Comparison of ENCODE assay signal across 9 mouse cellular contexts in genomic region chr1:34388849-34389233, GRCm38 (mm10). TPM values are rescaled to one million over a fixed set of nuclear protein-coding genes. Genes with fewer than 3 reads are reported as not detected.
DNase-seq lines count a peak whose midpoint lies in the region; ATAC-seq and TF ChIP-seq lines count a peak whose summit lies in the region.
"Had no signal": no experiment of that assay in that cellular context is flagged by ENCODE, and none has a peak within 500 bp of the region (broad histone marks: within the 10 kb centered on the region; RNA-seq: fewer than 3 reads in every experiment).

No protein-coding gene starts in this region.

- no peaks in the 10 kb centered on the region for H3K27me3 ChIP-seq in hindbrain, postnatal 0 days (ENCODE audit: insufficient read depth, low read length)
- H3K27me3 ChIP-seq in hindbrain, embryonic 13.5 days, result no peaks in the 10 kb centered on the region
- H3K27me3 ChIP-seq in CH12.LX (replicated peaks), result no peaks in the 10 kb centered on the region
- no peaks in the 10 kb centered on the region for H3K27me3 ChIP-seq in embryonic facial prominence, embryonic 14.5 days (replicated peaks; ENCODE audit: control insufficient read depth, insufficient read depth, low read length)
- H3K27me3 ChIP-seq in midbrain, postnatal 0 days (ENCODE audit: insufficient read depth, low read length), result no peaks in the 10 kb centered on the region
- no peaks in the 10 kb centered on the region for H3K27me3 ChIP-seq in midbrain, embryonic 16.5 days (ENCODE audit: control insufficient read depth, insufficient read depth, low read depth, low read length)

- in situ Hi-C loops in CH12.LX (cut with MboI; ENCODE audit: low pct_ligation_motif_present, low pct_unique_long_range_greater_than_20kb, low sequenced_read_pairs), result no loop called here

- TF ChIP-seq EP300 in CH12.LX (IDR thresholded peaks at IDR 0.05; ENCODE audit: low read length), result no peak

- H3K4me3 ChIP-seq in hindbrain, postnatal 0 days (ENCODE audit: low read length), result no peak overlapping the region
- H3K4me3 ChIP-seq in hindbrain, embryonic 13.5 days, result no peak overlapping the region
- no peak overlapping the region for H3K4me3 ChIP-seq in CH12.LX (replicated peaks in 1 of 3; ENCODE audit: low read depth in 2 of 3, low read length in 2 of 3, poor library complexity in 1 of 3)
- no peak overlapping the region for H3K4me3 ChIP-seq in embryonic facial prominence, embryonic 14.5 days (ENCODE audit: low read depth, low read length)
- no peak overlapping the region for H3K4me3 ChIP-seq in midbrain, postnatal 0 days (ENCODE audit: low read depth, low read length)
- no peak overlapping the region for H3K4me3 ChIP-seq in midbrain, embryonic 16.5 days (ENCODE audit: low read depth, low read length)

- no peaks in the 10 kb centered on the region for H3K4me1 ChIP-seq in hindbrain, postnatal 0 days (ENCODE audit: insufficient read depth, low read length)
- no peaks in the 10 kb centered on the region for H3K4me1 ChIP-seq in hindbrain, embryonic 13.5 days (replicated peaks)
- H3K4me1 ChIP-seq in CH12.LX (ENCODE audit: control insufficient read depth in 1 of 2, insufficient read depth in 2 of 2), result peaks cover 0 to 20% of the 10 kb centered on the region in 2 experiments; a peak in 2 of 4 replicates
- H3K4me1 ChIP-seq in embryonic facial prominence, embryonic 14.5 days (ENCODE audit: control insufficient read depth, insufficient read depth, low read length), result no peaks in the 10 kb centered on the region
- H3K4me1 ChIP-seq in midbrain, postnatal 0 days (ENCODE audit: insufficient read depth, low read length), result no peaks in the 10 kb centered on the region
- H3K4me1 ChIP-seq in midbrain, embryonic 16.5 days (ENCODE audit: control insufficient read depth, insufficient read depth, low read length), result no peaks in the 10 kb centered on the region

- H3K9me3 ChIP-seq in hindbrain, postnatal 0 days (ENCODE audit: low read length), result no peaks in the 10 kb centered on the region
- H3K9me3 ChIP-seq in hindbrain, embryonic 13.5 days, result no peaks in the 10 kb centered on the region
- no peaks in the 10 kb centered on the region for H3K9me3 ChIP-seq in CH12.LX (replicated peaks; ENCODE audit: low read length)
- no peaks in the 10 kb centered on the region for H3K9me3 ChIP-seq in embryonic facial prominence, embryonic 14.5 days (ENCODE audit: control insufficient read depth, low read length)
- no peaks in the 10 kb centered on the region for H3K9me3 ChIP-seq in midbrain, postnatal 0 days (ENCODE audit: low read length)
- no peaks in the 10 kb centered on the region for H3K9me3 ChIP-seq in midbrain, embryonic 16.5 days (replicated peaks; ENCODE audit: control insufficient read depth, low read length, poor library complexity, severe bottlenecking)

- H3K9ac ChIP-seq in hindbrain, postnatal 0 days (replicated peaks; ENCODE audit: low read length), result no peak overlapping the region
- H3K9ac ChIP-seq in hindbrain, embryonic 13.5 days, result no peak overlapping the region
- no peak overlapping the region for H3K9ac ChIP-seq in CH12.LX (ENCODE audit: insufficient read depth, low read depth)
- no peak overlapping the region for H3K9ac ChIP-seq in embryonic facial prominence, embryonic 14.5 days (ENCODE audit: low read depth, low read length)
- H3K9ac ChIP-seq in midbrain, postnatal 0 days (replicated peaks; ENCODE audit: low read length, poor library complexity, severe bottlenecking), result no peak overlapping the region
- H3K9ac ChIP-seq in midbrain, embryonic 16.5 days (ENCODE audit: low read depth, low read length), result no peak overlapping the region
- H3K9ac ChIP-seq: liver, embryonic 14.5 days had no signal

- WGBS in hindbrain, postnatal 0 days, result 73% methylated on average over 11 of the region's 11 CpGs
- WGBS in hindbrain, embryonic 13.5 days, result 94% methylated on average over 11 of the region's 11 CpGs
- WGBS in embryonic facial prominence, embryonic 14.5 days, result 90% methylated on average over 11 of the region's 11 CpGs
- WGBS in midbrain, postnatal 0 days, result 86% methylated on average over 11 of the region's 11 CpGs
- 93% methylated on average over 11 of the region's 11 CpGs for WGBS in midbrain, embryonic 16.5 days

- no peak for TF ChIP-seq RAD21 in CH12.LX (IDR thresholded peaks at IDR 0.05; ENCODE audit: low read depth, low read length)

- dilution Hi-C loops in CH12.LX (cut with MboI; ENCODE audit: extremely low pct_ligation_motif_present, extremely low pct_unique_long_range_greater_than_20kb, low sequenced_read_pairs), result no loop called here

- DNase-seq in hindbrain, postnatal 0 days (ENCODE audit: low spot score), result peak; percentile 7
- no peak for DNase-seq in CH12.LX (ENCODE audit: extremely low read depth)
- DNase-seq in embryonic facial prominence, embryonic 14.5 days (ENCODE audit: low spot score), result no peak
- DNase-seq in layer of hippocampus, postnatal 14 days (ENCODE audit: low spot score in 2 of 2), result peak; percentile 47 to 61
- no peak for DNase-seq in midbrain, postnatal 0 days (ENCODE audit: low spot score)
- DNase-seq in spleen, postnatal 10 days (ENCODE audit: low spot score in 2 of 2), result no peak

- no peak overlapping the region for H3K4me2 ChIP-seq in hindbrain, postnatal 0 days (ENCODE audit: low read depth, low read length)
- H3K4me2 ChIP-seq in hindbrain, embryonic 13.5 days, result no peak overlapping the region
- H3K4me2 ChIP-seq in CH12.LX (ENCODE audit: insufficient read depth, low read depth, poor library complexity, severe bottlenecking), result peak overlapping the region; percentile 17; the same call in 1 of the 2 replicates
- H3K4me2 ChIP-seq in embryonic facial prominence, embryonic 14.5 days (ENCODE audit: low read depth, low read length), result no peak overlapping the region
- no peak overlapping the region for H3K4me2 ChIP-seq in midbrain, postnatal 0 days (ENCODE audit: low read depth, low read length, poor library complexity, severe bottlenecking)
- no peak overlapping the region for H3K4me2 ChIP-seq in midbrain, embryonic 16.5 days (ENCODE audit: low read length)

- no peak for TF ChIP-seq POLR2A in CH12.LX (IDR thresholded peaks at IDR 0.05; ENCODE audit: low read depth, low read length)

- H3K36me3 ChIP-seq in hindbrain, postnatal 0 days (ENCODE audit: insufficient read depth, low read length), result no peaks in the 10 kb centered on the region
- H3K36me3 ChIP-seq in hindbrain, embryonic 13.5 days, result no peaks in the 10 kb centered on the region
- H3K36me3 ChIP-seq in CH12.LX (replicated peaks in 1 of 2; ENCODE audit: control insufficient read depth in 1 of 2, insufficient read depth in 1 of 2, low read length in 1 of 2), result no peaks in the 10 kb centered on the region
- H3K36me3 ChIP-seq in embryonic facial prominence, embryonic 14.5 days (ENCODE audit: control insufficient read depth, insufficient read depth, low read length), result no peaks in the 10 kb centered on the region
- no peaks in the 10 kb centered on the region for H3K36me3 ChIP-seq in midbrain, postnatal 0 days (ENCODE audit: insufficient read depth, low read length)
- H3K36me3 ChIP-seq in midbrain, embryonic 16.5 days (ENCODE audit: control insufficient read depth, insufficient read depth, low read length), result no peaks in the 10 kb centered on the region

- TF ChIP-seq CTCF in hindbrain, postnatal 0 days (IDR thresholded peaks at IDR 0.05; ENCODE audit: low read depth), result no peak
- TF ChIP-seq CTCF in CH12.LX (conservative IDR thresholded peaks at IDR 0.05 in 1 of 2, IDR thresholded peaks at IDR 0.05 in 1 of 2; ENCODE audit: low read depth in 2 of 2, low read length in 2 of 2), result no peak
- TF ChIP-seq CTCF in midbrain, postnatal 0 days (IDR thresholded peaks at IDR 0.05), result no peak

- no peak for ATAC-seq in hindbrain, postnatal 0 days
- ATAC-seq in hindbrain, embryonic 13.5 days (ENCODE audit: low FRiP score), result no peak
- no peak for ATAC-seq in embryonic facial prominence, embryonic 14.5 days (ENCODE audit: low read depth)
- ATAC-seq in midbrain, postnatal 0 days (ENCODE audit: low FRiP score), result no peak
- ATAC-seq in midbrain, embryonic 16.5 days, result no peak

- H3K27ac ChIP-seq in hindbrain, postnatal 0 days, result no peak overlapping the region
- no peak overlapping the region for H3K27ac ChIP-seq in hindbrain, embryonic 13.5 days
- H3K27ac ChIP-seq in CH12.LX (ENCODE audit: insufficient read depth, low read depth), result no peak overlapping the region
- H3K27ac ChIP-seq in embryonic facial prominence, embryonic 14.5 days (replicated peaks; ENCODE audit: low read depth, low read length), result peak overlapping the region; percentile 52
- no peak overlapping the region for H3K27ac ChIP-seq in midbrain, postnatal 0 days (ENCODE audit: low read depth, low read length)
- no peak overlapping the region for H3K27ac ChIP-seq in midbrain, embryonic 16.5 days (ENCODE audit: low read length)
- H3K27ac ChIP-seq: liver, embryonic 14.5 days had no signal

- H3K79me2 ChIP-seq in CH12.LX (replicated peaks; ENCODE audit: control insufficient read depth, extremely low read depth, insufficient read depth, poor library complexity, severe bottlenecking), result no peaks in the 10 kb centered on the region

RNA-seq across cellular contexts. Expression of gene Ccdc115, which starts 50.6 kb away (rescaled TPM):
- 38.3 and 47.8 TPM in 2 replicates for total RNA-seq in hindbrain, postnatal 0 days (2014; rRNA removed)
- 51.7 and 52.0 TPM in 2 replicates for polyA plus RNA-seq in hindbrain, postnatal 0 days (2015; fragmentation: Nextera tagmentation; extraction: Ambion mirVana)
- 68.9 and 69.4 TPM in 2 replicates for polyA plus RNA-seq in hindbrain, embryonic 13.5 days (2015; fragmentation: Nextera tagmentation; extraction: Ambion mirVana)
- 63.3 and 66.5 TPM in 2 replicates for total RNA-seq in CH12.LX (2012; rRNA removed)
- total RNA-seq in CH12.LX (2014; rRNA removed), result 98.8 and 105 TPM in 2 replicates
- polyA plus RNA-seq in CH12.LX (2012; ENCODE audit: insufficient read length, low read depth), result 95.8 and 96.3 TPM in 2 replicates
- polyA plus RNA-seq in embryonic facial prominence, embryonic 14.5 days (2014; fragmentation: Nextera tagmentation; extraction: Ambion mirVana), result 49.1 and 53.0 TPM in 2 replicates
- total RNA-seq in layer of hippocampus, postnatal 14 days (2021), result 10 to 100 TPM; 19.7 to 19.9 TPM
- 36.7 and 41.1 TPM in 2 replicates for total RNA-seq in midbrain, postnatal 0 days (2014; rRNA removed)
- 57.5 and 58.9 TPM in 2 replicates for polyA plus RNA-seq in midbrain, postnatal 0 days (2015; fragmentation: Nextera tagmentation; extraction: Ambion mirVana)
- 65.2 and 66.8 TPM in 2 replicates for polyA plus RNA-seq in midbrain, embryonic 16.5 days (2015; fragmentation: Nextera tagmentation; extraction: Ambion mirVana)

RNA-seq across cellular contexts. Expression of gene Imp4, which starts 50.8 kb away (rescaled TPM):
- 21.5 and 30.7 TPM in 2 replicates for total RNA-seq in hindbrain, postnatal 0 days (2014; rRNA removed)
- 41.3 and 47.7 TPM in 2 replicates for polyA plus RNA-seq in hindbrain, postnatal 0 days (2015; fragmentation: Nextera tagmentation; extraction: Ambion mirVana)
- 59.8 and 61.5 TPM in 2 replicates for polyA plus RNA-seq in hindbrain, embryonic 13.5 days (2015; fragmentation: Nextera tagmentation; extraction: Ambion mirVana)
- 107 and 136 TPM in 2 replicates for total RNA-seq in CH12.LX (2012; rRNA removed)
- total RNA-seq in CH12.LX (2014; rRNA removed), result 91.0 and 105 TPM in 2 replicates
- polyA plus RNA-seq in CH12.LX (2012; ENCODE audit: insufficient read length, low read depth), result 197 and 199 TPM in 2 replicates
- polyA plus RNA-seq in embryonic facial prominence, embryonic 14.5 days (2014; fragmentation: Nextera tagmentation; extraction: Ambion mirVana), result 71.5 and 74.6 TPM in 2 replicates
- 10 to 100 TPM; 25.0 to 28.5 TPM for total RNA-seq in layer of hippocampus, postnatal 14 days (2021)
- total RNA-seq in midbrain, postnatal 0 days (2014; rRNA removed), result 17.8 and 22.1 TPM in 2 replicates
- polyA plus RNA-seq in midbrain, postnatal 0 days (2015; fragmentation: Nextera tagmentation; extraction: Ambion mirVana), result 41.9 and 42.3 TPM in 2 replicates
- 49.3 and 52.2 TPM in 2 replicates for polyA plus RNA-seq in midbrain, embryonic 16.5 days (2015; fragmentation: Nextera tagmentation; extraction: Ambion mirVana)

Comparison
In these comparisons a context has a peak if more than half of its experiments do, and no peak if none do; other contexts are left out.
1. DNase-seq: peak in hindbrain, postnatal 0 days (single experiment) and layer of hippocampus, postnatal 14 days (2 of 2); none in CH12.LX (single experiment), embryonic facial prominence, embryonic 14.5 days (single experiment), midbrain, postnatal 0 days (single experiment) and spleen, postnatal 10 days (0 of 2).